In genomic region chr7:73640194-73640593, GRCm38 (mm10) we compare ENCODE assay signal across 27 mouse cellular contexts.
DNase-seq lines count a peak whose midpoint lies in the region; ATAC-seq lines count a peak whose summit lies in the region.
"Had no signal": no experiment of that assay in that cellular context is flagged by ENCODE, and none has a peak within 500 bp of the region (broad histone marks: within the 10 kb centered on the region; RNA-seq: fewer than 3 reads in every experiment).

No protein-coding gene starts in this region.

- peaks cover 45% of the 10 kb centered on the region for H3K4me1 ChIP-seq in forebrain, embryonic 14.5 days (ENCODE audit: control insufficient read depth, insufficient read depth, low read length)
- H3K4me1 ChIP-seq in forebrain, embryonic 12.5 days, result peaks cover 37% of the 10 kb centered on the region
- H3K4me1 ChIP-seq: embryonic facial prominence, embryonic 13.5 days; heart, embryonic 10.5 days had no signal

- H3K9me3 ChIP-seq in forebrain, embryonic 14.5 days (replicated peaks; ENCODE audit: control insufficient read depth, low read length), result no peaks in the 10 kb centered on the region
- no peaks in the 10 kb centered on the region for H3K9me3 ChIP-seq in forebrain, embryonic 12.5 days
- H3K9me3 ChIP-seq: embryonic facial prominence, embryonic 10.5 days; embryonic facial prominence, embryonic 13.5 days; heart, embryonic 10.5 days; heart, embryonic 13.5 days; hindbrain, embryonic 12.5 days; hindbrain, embryonic 15.5 days had no signal

- H3K4me3 ChIP-seq in forebrain, embryonic 14.5 days (ENCODE audit: low read depth, low read length), result no peak overlapping the region
- H3K4me3 ChIP-seq in forebrain, embryonic 12.5 days (replicated peaks), result no peak overlapping the region
- H3K4me3 ChIP-seq: embryonic facial prominence, embryonic 10.5 days; embryonic facial prominence, embryonic 13.5 days; erythroblast, embryonic 14.5 days; heart, adult 2 months; heart, embryonic 10.5 days; heart, embryonic 13.5 days; hindbrain, embryonic 12.5 days; hindbrain, embryonic 15.5 days had no signal

- peak overlapping the region; percentile 54; the same call in 1 of the 2 replicates for H3K27ac ChIP-seq in forebrain, embryonic 14.5 days (ENCODE audit: low read depth, low read length)
- no peak overlapping the region for H3K27ac ChIP-seq in forebrain, embryonic 12.5 days
- H3K27ac ChIP-seq: embryonic facial prominence, embryonic 10.5 days; embryonic facial prominence, embryonic 13.5 days; heart, adult 2 months; heart, embryonic 10.5 days; heart, embryonic 13.5 days; hindbrain, embryonic 12.5 days; hindbrain, embryonic 15.5 days had no signal

- H3K4me2 ChIP-seq in forebrain, embryonic 14.5 days (ENCODE audit: low read length), result no peak overlapping the region
- no peak overlapping the region for H3K4me2 ChIP-seq in forebrain, embryonic 12.5 days
- H3K4me2 ChIP-seq: embryonic facial prominence, embryonic 13.5 days; heart, embryonic 13.5 days; hindbrain, embryonic 12.5 days; hindbrain, embryonic 15.5 days had no signal

- WGBS in forebrain, embryonic 14.5 days, result 36% methylated on average over 2 of the region's 2 CpGs
- WGBS in forebrain, embryonic 12.5 days, result 59% methylated on average over 2 of the region's 2 CpGs

- no peak for DNase-seq in forebrain, embryonic 14.5 days (ENCODE audit: low spot score)
- peak; percentile 32 for DNase-seq in MEL-GATA-1-ER (ENCODE audit: extremely low read depth, low read depth)
- no peak for DNase-seq in kidney, adult 8-10 months
- DNase-seq in testis, postnatal 10 days (ENCODE audit: low spot score), result no peak
- DNase-seq: adrenal gland, postnatal 10 days; adrenal gland, postnatal 36 days; cerebellum, adult 11 months; cerebellum, adult 2 months; cerebellum, adult 9-11 months; cerebellum, postnatal 25 days; embryo, embryonic 11 days; gastrocnemius, postnatal 25 days; heart, adult 2 months; heart, postnatal 14 days; heart, postnatal 4 days; kidney, adult 11 months had no signal

- ATAC-seq in forebrain, embryonic 14.5 days, result no peak
- ATAC-seq in forebrain, embryonic 12.5 days (ENCODE audit: low FRiP score), result no peak
- ATAC-seq in granulocyte monocyte progenitor cell, adult 5-6 weeks (replicated peaks; ENCODE audit: poor library complexity, severe bottlenecking), result peak; percentile 68
- ATAC-seq: CD4-positive, CD25-positive, alpha-beta regulatory T cell, adult 4 months; Patski had no signal

- no peaks in the 10 kb centered on the region for H3K27me3 ChIP-seq in forebrain, embryonic 14.5 days (replicated peaks; ENCODE audit: control insufficient read depth, insufficient read depth, low read length)
- no peaks in the 10 kb centered on the region for H3K27me3 ChIP-seq in forebrain, embryonic 12.5 days
- H3K27me3 ChIP-seq: embryonic facial prominence, embryonic 13.5 days; heart, embryonic 13.5 days; Patski had no signal

- no peaks in the 10 kb centered on the region for H3K36me3 ChIP-seq in forebrain, embryonic 14.5 days (ENCODE audit: control insufficient read depth, insufficient read depth, low read length)
- no peaks in the 10 kb centered on the region for H3K36me3 ChIP-seq in forebrain, embryonic 12.5 days (replicated peaks)
- H3K36me3 ChIP-seq: embryonic facial prominence, embryonic 10.5 days; embryonic facial prominence, embryonic 13.5 days; heart, embryonic 10.5 days; heart, embryonic 13.5 days; hindbrain, embryonic 12.5 days; hindbrain, embryonic 15.5 days had no signal

- no peak overlapping the region for H3K9ac ChIP-seq in forebrain, embryonic 14.5 days (ENCODE audit: low read length)
- no peak overlapping the region for H3K9ac ChIP-seq in forebrain, embryonic 12.5 days
- H3K9ac ChIP-seq: embryonic facial prominence, embryonic 13.5 days; heart, embryonic 13.5 days; hindbrain, embryonic 12.5 days; hindbrain, embryonic 15.5 days had no signal
